Mouse (Mus musculus) right cerebral cortex, postnatal 25 days (tissue): ENCODE measurements around the gene Slc44a3.
"Not testable (repeated sequence)": the region's sequence is repeated elsewhere in the genome, so short reads cannot be mapped to it uniquely, and the experiment has no call there.

Source experiments
- DNase-seq: peaks from one replicate; pipeline ENCODE4 v3.0.0; 2022

The Slc44a3 gene

DNA sequence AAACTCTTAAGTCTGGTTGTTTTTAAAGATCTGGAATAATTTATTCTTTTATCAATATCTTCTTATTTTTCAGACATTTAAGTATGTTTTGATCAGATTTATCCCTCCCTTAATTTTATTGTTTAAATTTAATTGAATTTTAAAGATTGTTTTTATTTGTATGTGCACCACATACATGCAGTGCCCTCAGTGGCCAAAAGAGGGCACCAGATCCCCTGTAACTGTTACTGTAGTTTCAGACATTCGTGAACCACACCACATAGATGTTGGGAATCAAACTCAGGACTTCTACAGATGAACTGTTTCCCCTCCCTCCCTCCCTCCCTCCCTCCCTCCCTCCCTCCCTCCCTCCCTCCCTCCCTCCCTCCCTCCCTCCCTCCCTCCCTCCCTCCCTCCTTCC, 18.2 kb upstream of the Slc44a3 start:
- DNase-seq, result no peak

DNA sequence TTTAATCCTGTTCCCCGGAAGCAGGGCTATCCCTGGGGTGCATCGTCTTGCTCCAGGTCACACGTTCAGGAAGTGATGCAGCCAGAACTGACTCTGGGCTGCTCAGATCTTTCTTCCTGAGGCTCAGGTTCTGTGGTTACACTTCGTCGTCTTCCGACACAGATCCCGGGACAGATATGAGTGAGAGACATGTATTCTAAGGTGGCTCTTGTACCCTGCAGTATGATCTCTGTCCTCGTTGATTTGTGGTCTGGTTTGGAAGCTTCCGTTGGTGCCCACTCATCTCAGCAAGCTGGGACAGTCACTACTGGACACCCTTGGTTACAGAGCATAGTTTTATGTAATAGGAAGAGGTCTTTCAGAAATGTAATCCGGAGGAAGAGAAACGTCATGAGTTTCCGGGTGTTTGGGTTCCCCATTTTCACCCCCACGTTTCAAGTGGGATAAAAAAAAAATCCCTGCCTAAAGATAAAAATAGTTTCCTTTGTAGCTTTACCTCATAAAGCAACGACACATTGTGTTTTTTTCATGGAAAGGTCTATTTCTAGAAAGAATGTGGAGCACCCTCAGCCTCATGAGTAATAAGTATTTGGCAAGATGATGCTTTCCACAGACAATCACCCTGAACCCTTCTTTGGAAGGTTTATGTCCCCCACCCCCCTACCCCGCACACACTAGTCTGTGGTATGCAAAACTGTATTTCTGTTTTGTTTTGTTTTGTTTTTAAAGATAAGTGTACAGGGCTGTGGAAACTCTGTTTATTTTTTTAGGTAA, 15.8 kb upstream of the Slc44a3 start:
- DNase-seq, result no peak

DNA sequence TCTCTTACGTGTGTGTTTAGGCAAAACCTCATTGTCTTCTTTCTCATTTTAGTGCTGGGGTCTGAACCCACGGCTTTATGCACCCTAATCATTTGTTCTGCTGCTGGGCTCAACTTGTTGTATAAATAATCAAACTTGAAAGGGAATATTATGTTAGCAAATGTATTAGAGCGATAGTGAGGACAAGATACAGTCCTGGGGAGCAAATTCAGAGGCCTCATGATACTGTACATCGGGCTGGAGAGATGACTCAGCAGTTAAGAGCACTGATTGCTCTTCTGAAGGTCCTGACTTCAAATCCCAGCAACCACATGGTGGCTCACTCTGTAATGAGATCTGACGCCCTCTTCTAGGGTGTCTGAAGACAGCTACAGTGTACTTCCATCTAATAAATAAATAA, 8.4 kb upstream of the Slc44a3 start:
- no peak for DNase-seq

DNA sequence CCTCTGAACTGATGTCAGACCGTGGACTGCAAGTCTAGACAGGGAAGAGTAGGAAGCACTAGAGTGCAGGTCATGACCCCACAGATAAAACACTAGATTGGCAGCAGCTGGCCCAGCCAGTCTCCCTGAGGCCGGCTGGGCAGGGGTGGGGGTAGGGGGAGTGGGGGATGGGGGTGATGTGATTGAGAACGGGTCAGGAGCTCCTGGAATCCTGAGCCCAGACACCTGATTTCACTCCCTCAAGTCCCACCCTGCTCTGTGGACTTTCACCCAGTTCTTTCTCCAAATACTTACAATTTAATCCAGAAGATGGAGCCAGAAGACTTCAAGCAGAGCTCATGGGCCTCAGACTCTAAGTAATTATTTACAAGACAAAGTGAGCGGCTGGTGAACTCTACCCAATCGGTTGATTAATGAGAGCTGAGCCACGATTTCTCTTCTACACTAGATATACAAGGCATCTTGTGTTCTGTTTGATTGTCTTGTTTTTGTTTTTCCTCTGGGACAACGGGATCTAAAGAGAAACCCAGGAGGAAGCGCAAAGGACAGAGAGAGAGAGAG, 7.7 kb upstream of the Slc44a3 start:
- DNase-seq, result no peak

DNA sequence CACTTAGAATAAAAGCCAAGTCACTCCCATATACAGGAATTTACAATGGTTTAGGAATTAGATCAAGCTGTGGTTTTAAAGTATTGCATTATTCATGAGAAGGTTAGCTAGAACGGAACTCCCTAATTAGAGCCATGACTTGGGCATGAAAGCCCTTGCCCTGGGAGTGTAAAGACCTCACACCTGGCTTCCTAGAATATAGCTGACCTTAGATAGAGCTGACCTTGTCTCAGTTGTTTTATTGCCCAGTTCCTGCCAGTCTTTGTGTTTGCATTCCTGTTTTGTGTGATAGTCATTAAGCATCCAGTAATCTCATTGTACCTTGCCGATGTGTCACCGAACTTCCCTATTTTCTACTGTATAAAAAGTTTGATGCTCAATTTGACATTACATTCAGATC, 6.6 kb upstream of the Slc44a3 start:
- DNase-seq, result not testable (repeated sequence)

DNA sequence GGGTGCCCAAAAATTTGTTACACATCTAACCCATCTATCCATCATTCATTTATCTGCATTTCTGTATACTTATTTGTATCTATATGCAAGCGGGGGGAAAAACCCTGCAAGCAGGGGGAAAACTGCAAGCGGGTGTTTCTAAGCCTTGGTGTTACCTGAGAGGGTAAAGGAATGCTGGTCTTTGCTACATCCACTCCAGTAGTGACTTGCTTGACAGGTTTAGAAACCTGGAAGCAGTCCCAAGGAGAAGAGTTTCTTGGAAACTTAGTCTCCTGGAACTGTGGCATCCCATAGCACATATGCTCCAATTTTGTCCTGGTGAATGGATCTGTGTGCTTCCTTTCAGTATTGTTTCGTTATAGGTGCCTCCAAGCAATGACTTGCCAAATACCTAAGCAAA, 5.8 kb upstream of the Slc44a3 start:
- no peak for DNase-seq

DNA sequence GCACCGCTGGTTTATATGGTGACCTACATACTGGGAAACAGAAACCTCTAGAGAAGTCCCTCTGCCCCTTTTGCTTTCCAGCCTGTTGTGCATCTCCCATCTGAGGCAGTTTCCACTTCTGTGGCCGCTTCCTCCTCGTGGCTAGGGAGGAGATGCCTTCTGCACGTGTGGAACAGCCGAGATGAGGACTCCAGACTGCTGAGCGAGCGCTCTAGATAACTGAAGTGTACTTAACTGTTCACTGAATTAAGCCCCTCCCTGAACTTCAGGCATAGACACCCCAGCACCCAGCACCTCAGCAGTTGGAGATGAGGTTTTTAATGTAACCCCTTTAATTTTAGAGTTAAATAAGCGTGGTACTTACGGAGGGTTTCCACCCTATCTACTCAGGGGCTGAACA, 4.6 kb upstream of the Slc44a3 start:
- DNase-seq, result no peak

DNA sequence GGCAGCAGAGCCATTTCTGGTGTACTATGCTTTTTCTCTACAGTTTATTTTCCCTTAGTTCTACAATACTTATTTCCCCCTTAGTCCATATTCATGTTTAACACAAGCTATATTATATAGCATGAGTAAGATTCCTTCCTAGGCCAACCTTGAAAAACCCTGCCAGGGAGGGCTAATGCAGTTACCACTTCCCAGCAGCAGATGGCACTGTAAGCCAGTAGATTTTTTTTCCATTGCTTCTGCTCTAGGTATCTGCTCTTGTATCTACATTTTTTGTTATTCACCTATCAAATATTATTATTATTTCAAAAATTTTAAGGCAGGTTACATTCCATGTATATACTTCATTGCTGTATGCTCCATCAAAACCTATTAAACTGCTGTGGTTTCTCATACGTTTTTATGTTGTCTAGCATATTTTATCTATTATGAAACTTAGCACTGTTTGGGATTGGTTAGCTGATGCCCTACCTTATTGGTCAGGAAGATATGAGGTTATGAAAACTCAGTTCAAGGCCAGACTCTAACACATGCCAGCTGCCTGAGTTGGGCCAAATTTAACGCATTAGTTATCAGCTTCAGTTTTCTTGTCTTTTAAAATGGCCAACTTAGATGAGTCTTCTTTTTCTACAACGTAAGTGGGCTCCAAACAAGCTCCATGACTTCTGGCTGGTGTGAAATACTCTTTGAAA, 3.8 kb upstream of the Slc44a3 start:
- DNase-seq, result peak; percentile 30

DNA sequence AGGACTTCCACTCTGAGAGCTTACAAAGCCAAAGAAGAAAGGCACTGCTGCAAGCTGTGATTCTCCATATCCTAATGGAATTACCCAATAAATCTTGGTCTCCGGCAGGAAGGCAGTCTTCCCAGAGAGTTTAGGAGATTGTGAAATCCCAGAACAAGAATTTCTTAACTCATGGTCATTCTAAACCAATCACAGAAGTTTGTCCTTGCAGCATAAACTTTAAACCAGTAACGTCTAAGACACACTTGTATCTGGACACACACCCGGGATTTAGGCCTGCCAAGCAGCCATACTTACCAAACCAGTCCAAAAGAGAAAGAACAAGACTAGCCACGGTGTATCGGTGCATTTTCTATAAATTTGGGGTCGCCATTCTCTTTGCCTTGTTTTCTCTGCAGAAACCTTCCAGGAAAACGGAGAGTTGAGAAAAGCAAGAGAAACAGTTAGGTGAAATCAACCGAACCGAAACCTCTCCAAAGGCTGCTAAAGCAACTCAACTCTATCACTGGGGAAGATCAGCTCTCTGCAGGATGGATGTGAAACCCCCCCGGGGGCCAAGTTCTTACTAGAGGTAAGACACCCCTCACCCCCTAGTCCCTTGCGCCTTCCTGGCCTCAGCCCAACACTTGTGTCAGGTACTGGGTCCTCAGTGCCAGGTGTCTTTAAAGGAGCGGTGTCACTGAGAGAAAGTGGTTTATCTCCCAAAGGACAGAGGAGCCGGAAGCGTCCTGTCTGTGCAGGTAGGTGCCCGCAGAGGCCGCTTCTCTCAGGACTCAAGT, 645 bp downstream of the Slc44a3 start:
- no peak for DNase-seq

DNA sequence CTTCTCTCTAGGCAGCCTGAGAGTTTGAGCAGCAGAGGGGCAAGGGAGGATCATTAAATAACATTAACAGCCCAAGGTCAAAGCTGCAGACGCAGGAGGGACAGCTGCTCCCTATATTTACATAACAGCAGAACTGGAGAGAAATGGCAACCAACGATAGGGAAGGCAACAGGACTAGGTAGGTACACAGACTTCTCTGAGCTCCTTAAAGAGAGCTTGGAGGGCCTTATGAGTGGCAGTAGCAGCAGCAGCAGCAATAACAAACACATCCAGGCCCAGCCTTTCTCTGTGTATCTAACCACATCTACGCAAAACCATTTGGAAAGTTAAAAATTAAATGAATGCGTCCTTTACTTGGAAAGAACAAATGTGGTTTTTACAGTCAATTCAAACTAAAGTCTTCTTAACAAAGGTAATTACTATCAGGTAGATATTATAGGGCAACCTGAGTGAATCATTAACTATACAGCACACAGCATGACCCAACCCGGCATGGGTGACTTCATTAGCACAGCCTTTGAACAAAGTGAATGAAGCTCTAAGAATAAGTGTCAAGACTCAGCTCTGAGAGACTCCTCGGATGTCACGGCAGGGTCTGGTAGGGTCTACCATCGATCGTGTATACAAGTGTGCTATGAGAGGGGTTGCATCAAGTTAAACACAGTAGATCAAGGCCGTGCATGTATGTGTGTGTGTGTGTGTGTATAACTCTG, 1.5 kb downstream of the Slc44a3 start:
- no peak for DNase-seq

DNA sequence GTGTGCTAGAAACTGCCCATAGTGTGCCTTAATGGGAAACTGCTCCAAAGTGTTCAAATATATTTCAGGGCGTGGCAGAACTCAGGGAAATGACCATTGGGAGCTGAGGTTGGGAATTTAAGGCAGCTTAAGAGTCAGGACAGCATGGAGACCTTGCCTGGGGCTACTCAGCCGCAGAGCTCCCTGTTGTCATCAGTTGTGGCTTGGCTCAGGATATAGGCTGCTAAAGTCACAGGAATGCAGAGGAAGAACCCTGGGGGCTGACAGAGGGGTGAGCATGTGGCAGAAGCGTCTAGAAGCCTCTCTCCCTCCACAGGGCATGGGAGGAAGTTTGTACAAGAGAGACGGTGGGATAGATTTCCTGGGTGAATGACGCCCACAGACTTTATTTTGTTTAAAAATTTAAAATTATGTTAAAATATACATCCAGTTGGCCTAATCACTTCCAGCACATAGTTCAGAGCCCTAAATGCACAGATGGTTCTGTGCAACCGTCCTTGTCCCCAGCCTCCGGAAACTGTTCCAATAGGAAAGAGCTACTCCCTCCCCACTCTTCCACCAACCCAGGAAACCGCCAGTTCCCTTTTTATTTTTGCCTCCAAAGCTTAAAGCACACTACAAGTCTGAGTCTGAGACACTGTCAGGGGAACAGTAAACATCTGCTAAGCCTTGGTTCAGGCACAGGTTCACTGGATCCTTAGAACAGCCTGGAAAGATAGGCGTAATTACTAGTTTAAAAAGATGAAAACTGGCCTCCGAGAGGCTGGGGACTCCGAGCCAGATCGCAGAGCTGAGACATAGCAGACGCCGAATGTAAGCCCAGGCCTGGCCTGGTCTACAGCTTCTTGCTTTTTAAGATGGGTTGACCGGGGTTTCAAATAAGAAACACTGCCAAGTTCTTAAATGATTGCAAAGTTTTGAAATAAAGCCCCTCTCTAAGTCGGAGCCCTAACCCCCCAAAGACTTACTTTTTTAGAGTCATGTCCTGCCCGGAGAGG, 5.8 kb downstream of the Slc44a3 start:
- DNase-seq, result no peak

DNA sequence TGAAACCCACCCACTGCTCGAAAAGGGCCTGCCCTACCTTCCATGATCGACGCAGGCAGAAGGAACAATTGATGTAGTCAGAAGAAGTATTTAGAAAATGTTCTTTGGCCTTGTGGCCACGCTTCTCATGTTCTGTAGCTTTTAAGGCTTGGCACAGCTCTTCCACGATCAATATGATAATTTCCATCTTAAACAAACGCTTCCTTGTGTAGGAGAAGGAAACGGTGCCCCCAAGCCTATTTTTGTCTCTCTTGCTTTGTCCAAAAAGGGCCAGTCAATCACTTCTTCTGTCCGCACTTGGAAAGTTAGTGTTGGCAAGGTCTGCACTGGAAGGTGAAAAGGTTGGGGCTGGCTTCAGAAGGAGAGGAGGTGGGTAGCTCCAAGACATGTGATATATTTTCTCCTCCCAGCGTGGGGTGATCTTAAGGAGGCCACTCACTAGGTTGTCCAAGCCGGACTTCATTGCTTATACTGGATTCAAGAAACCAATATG, 10.5 kb downstream of the Slc44a3 start:
- DNase-seq, result no peak

DNA sequence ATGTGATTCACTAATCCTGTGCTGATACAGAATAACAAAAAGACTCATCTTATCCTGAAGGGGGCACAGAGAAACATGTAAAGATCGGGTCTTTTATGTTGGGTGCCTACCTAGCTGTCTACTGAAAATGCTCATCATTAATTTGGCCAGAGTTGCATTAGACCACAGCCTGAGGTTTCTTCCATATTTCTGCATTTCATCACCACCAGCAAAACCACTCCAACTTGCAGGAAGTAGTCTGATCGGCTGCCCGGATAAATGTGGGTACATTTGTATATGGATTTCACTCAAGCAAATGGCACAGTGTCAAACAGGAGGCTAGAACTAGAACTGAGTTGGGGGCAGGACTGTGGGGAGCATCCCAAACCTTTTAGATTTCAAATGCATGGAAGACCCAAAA, 11.1 kb downstream of the Slc44a3 start:
- no peak for DNase-seq

DNA sequence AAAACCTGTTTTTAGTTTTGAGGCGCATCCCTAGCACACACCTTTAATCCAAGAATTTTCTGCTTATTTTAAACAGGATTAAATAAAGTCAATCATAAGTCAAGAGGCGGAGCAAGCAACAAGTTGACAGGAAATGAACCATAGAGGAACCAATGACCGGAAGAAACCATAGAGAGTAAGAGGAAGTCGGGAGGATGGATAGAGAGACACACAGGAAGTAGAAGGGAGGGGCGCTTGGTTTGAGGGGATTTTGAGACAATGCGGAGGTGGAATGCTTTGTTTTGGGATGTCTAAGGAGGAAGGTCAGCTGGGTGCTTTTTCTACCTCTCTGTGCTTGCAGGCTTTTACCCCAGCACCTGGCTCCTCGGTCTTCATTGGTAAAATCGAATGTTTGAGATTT, 15.2 kb downstream of the Slc44a3 start:
- DNase-seq, result no peak

DNA sequence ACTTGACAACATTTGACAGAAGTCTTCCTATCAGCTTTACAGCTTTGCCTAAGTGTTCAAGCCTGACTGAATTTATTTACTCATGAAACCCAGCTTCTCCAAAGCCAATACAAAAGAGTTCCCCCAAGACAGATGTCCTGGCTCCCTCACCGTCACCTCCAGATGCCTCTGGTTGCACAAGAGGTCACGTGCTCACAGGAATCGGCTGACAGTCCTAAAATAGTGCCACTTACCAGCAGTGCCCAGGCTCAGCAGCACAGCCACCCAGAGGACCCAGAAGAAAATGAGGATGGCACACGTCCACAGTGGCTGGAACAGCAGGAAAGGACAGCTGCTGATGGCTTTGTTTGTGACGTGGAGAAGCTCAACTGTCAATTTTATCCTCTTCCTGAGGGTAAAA, 23.1 kb downstream of the Slc44a3 start:
- no peak for DNase-seq

DNA sequence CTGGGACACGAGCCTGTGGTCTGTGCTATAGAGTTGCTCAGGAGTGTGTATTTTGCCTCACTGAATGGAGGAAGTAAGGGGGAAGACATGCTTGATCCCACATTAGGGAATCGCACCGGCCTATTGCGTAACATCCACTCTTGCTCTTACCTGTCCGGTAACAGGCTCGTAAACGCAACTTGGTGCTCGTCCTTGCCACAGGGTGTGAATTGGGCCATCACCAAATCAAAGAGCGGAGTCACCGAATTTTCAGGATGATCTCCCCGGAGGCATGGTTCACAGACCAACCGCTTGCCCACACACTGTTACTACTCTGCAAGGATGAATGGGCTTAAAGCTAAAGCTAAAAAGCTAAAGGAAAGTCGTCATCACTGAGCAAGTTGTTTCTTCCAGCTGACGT, 24.5 kb downstream of the Slc44a3 start:
- DNase-seq, result no peak

DNA sequence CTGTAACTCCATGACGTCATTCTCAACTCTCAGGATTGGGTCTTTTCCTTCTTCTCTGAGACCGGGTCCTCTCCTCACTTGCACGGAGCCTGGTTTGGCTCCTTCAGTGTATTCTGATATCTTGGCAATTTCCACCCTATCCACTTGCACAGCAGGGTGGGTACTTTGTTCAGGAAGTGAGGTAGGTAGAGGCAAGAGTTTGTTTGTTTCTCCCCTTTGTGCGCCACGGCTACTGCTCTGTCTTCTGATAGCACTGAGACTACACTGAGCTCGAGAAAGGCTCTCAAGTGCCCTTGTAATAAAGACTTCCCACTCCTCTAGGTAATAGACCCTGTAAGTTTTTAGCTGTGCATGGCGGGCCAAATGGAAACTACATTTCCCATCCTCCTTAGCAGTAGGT, 25.4 kb downstream of the Slc44a3 start:
- no peak for DNase-seq

DNA sequence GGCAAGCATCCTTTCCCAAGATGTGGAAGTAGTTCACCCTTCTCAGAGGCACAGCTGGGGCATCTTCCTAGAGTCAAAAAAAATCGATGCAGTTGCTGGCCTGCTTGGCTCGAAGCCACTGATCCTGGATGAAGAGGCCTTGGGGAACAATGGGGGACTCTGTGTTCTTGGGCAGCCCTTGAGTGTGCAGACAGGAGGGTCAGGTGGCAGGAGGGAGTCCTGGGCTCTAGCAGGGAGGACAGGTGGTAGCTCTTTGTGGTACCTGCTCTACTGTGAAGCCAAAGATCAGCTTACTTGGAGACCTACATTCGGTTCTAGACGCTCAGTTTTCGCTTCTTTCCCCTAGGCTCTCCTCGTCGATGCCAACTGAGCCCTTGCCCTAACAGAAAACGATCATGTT, 26.0 kb downstream of the Slc44a3 start:
- no peak for DNase-seq

DNA sequence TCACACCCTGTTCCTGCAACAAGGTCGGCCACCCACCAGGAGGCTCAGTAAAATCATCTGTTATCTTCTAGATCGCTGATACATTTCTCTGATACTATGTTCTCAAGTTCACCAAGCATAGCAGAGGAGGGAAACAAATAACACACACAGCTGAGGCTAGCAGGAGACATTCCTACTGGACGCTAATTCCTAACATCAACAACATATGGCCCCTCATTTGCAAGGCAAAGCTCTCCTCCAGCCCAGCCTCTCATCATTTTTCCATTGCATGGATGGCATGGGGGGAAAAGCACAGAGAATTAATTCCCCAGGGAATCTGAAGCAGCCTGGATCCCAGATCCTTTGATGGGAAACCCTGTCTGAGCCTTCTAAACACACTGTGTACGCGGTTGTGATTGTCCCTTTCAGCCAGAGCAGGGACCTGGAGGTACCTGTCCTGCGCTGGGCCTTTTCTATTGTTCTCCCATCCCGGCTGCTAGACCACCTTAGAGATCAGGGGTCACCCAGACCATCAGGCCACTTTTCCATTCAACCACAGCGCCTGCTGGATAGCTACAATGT, 27.2 kb downstream of the Slc44a3 start:
- DNase-seq, result no peak

DNA sequence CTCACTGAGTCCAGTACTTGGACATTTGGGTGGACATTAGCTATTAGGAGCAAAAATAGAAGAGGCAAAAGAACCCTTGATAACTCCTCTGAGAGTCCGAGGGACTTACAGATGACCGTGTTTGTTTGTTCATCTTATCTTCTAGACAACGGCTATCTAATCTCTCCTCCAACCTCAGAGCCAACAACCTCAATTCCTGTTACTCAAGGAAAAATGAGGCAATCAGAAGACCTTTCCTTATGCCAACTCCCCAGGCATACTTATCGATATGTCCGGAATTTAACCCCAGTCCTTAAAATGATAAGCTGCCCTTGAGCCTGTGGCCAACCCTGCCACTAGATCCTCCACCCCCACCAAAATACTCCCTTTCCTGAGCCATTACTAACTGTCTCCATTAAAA, 31.5 kb downstream of the Slc44a3 start:
- no peak for DNase-seq

DNA sequence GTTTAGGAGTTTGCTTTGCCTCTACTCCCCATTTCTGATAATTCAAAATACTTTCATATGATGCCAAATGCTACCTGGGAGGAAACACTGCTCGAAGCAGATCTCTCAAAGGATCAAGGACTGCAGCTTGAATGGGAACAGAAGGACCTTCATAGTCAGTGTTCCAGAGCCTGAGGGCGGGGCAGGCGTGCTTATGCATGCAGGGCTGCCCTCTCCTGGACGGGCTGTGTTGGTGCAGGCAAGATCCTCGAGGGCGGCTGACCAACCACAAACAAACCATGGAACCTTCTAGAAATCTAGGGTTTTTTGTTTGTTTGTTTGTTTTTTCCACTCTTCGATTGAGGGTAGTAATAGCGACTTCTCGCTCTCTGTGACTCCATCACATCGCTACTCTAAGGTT, 32.0 kb downstream of the Slc44a3 start:
- peak; percentile 44 for DNase-seq
